Mouse (Mus musculus): ENCODE measurements around the gene Tspoap1. TPM values are rescaled to one million over a fixed set of nuclear protein-coding genes. Genes with fewer than 3 reads are reported as not detected.

Tspoap1 gene
- polyA plus RNA-seq, 1 experiment from 2014 or later = 0.78 TPM

DNA sequence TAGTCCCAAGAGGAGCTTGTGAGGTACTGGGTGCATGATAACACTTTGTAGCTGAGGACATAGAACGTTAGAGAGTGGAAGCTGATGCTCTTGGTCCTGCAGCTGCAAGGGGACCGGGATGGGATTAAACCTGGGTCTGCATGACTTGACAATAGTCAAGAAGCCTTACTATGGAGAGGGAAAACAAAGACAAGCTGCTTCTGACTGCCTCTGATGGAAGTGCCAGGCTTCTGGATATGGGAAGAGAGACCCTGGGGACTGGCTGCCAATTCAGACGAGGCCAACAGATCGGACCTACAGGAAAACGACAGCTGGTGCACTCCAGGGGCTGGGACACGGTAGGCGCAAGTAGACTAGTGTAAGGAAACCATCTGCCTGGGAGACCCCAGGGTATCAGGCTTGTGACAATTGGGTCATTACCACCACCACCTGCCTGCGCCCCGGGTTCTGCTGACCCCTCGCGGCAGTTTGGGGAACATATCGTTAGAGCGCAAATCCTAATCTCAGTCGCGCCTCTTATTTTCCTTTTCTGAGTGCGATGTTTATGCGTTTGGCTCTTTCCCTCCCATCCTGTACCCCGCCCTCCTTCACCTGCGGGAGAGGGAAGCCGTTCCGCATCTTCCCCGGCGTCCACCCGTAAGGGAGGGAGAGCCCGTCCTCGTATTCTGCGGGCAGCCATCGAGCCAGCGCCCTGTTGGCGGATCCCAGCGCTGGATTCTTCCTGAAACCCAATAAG is 56.5 kb downstream of the Tspoap1 start:
- 3% methylated on average over 31 of the region's 31 CpGs for WGBS

DNA sequence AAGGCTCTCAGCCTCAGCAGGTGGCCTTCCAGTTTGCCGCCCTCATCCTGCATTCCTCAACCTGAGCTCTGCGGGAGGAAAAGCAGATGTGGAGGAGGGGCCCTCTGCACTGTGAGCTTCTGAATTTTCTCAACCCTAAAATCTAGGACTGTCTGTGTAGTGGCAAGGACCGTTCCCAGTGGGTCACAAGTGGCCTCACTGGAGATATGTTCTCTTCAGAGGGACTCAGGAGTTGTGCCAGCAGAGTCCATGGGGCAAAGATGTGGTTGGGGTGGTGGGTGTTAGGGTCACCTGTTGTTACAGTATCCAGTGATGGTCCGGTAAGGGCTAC is 57.1 kb downstream of the Tspoap1 start:
- Histone ChIP-seq H3K36me3 (no peaks in the 10 kb centered on the region), H3K9me3 (replicated peaks) (no peaks in the 10 kb centered on the region), H3K4me2 (peak overlapping the region; percentile 80), H3K9ac (peak overlapping the region; percentile 31; the same call in 1 of the 2 replicates), H3K4me3 (peak overlapping the region; percentile 50), H3K4me1 (replicated peaks) (0 out of 2 replicates have a peak, but pooled peaks cover 5% of the 10 kb centered on the region), H3K27ac (ENCODE audit: poor library complexity, severe bottlenecking) (no peak overlapping the region), H3K27me3 (replicated peaks) (peaks cover 54% of the 10 kb centered on the region)
- 25% methylated on average over 4 of the region's 4 CpGs for WGBS
- ATAC-seq (ENCODE audit: insufficient number of reproducible peaks, low FRiP score) = no peak

More for the DNA sequence above, 56.5 kb downstream of the Tspoap1 start:
- peak overlapping the region; percentile 31; the same call in 1 of the 2 replicates for H3K9ac ChIP-seq
- no peaks in the 10 kb centered on the region for H3K9me3 ChIP-seq (replicated peaks)
- 0 out of 2 replicates have a peak, but pooled peaks cover 5% of the 10 kb centered on the region for H3K4me1 ChIP-seq (replicated peaks)
- peak overlapping the region; percentile 80 for H3K4me2 ChIP-seq
- no peaks in the 10 kb centered on the region for H3K36me3 ChIP-seq
- peak overlapping the region; percentile 50 for H3K4me3 ChIP-seq
- ATAC-seq (ENCODE audit: insufficient number of reproducible peaks, low FRiP score) = no peak
- H3K27ac ChIP-seq (ENCODE audit: poor library complexity, severe bottlenecking) = no peak overlapping the region
- H3K27me3 ChIP-seq (replicated peaks) = peaks cover 51% of the 10 kb centered on the region

GRCm38 (mm10) chr11:87821502-87821901 is 61.2 kb downstream of the Tspoap1 start:
- WGBS = 65% methylated on average over 5 of the region's 5 CpGs
- Histone ChIP-seq H3K4me1 (replicated peaks) (0 out of 2 replicates have a peak, but pooled peaks cover 5% of the 10 kb centered on the region), H3K4me2 (no peak overlapping the region), H3K4me3 (no peak overlapping the region), H3K27ac (ENCODE audit: poor library complexity, severe bottlenecking) (no peak overlapping the region), H3K36me3 (no peaks in the 10 kb centered on the region), H3K9ac (no peak overlapping the region), H3K27me3 (replicated peaks) (peaks cover 58% of the 10 kb centered on the region), H3K9me3 (replicated peaks) (no peaks in the 10 kb centered on the region)
- no peak for ATAC-seq (ENCODE audit: insufficient number of reproducible peaks, low FRiP score)

GRCm38 (mm10) chr11:87828239-87828900 is 68.0 kb downstream of the Tspoap1 start, which contains the start of gene Lpo:
TSS of gene Lpo (minus strand) at chr11:87828289.
- Histone ChIP-seq H3K4me2 (no peak within 1 kb of the TSS), H3K9me3 (replicated peaks) (no peaks in the 10 kb centered on the region), H3K9ac (no peak within 1 kb of the TSS), H3K27me3 (replicated peaks) (peaks cover 39% of the 10 kb centered on the region), H3K4me3 (no peak within 1 kb of the TSS), H3K4me1 (replicated peaks) (no peaks in the 10 kb centered on the region), H3K36me3 (no peaks in the 10 kb centered on the region), H3K27ac (ENCODE audit: poor library complexity, severe bottlenecking) (no peak within 1 kb of the TSS)
- ATAC-seq (ENCODE audit: insufficient number of reproducible peaks, low FRiP score) = no peak
- 65% methylated on average over 10 of the region's 10 CpGs for WGBS

MicroRNAs encoded within 50 kb of the gene (microRNA counts, 519-probe panel; counts per million panel counts)
- 5,791 counts per million, percentile 75 among the panel's probes with 10 or more counts for microRNA mmu-miR-142-3p
- 3,767 counts per million, percentile 27 among the panel's probes with 10 or more counts for microRNA mmu-miR-142-5p

Small RNA genes within 50 kb of the gene (microRNA-seq; reads per million reads assigned to microRNA genes)
- not detected for gene Mir142
- gene Mir142b = not detected

Other genes with a start within 250 kb of the Tspoap1 start
- not detected in 2 replicates for gene Gm11492, start 193.9 kb upstream of the Tspoap1 start, polyA plus RNA-seq (2016; fragmentation: Nextera tagmentation; extraction: Ambion mirVana)
- 10.5 and 11.6 TPM in 2 replicates for gene Sept4, start 191.6 kb upstream of the Tspoap1 start, polyA plus RNA-seq (2016; fragmentation: Nextera tagmentation; extraction: Ambion mirVana)
- 21.9 and 27.3 TPM in 2 replicates for gene Mtmr4, start 168.4 kb upstream of the Tspoap1 start, polyA plus RNA-seq (2016; fragmentation: Nextera tagmentation; extraction: Ambion mirVana)
- gene Hsf5, start 143.4 kb upstream of the Tspoap1 start, polyA plus RNA-seq (2016; fragmentation: Nextera tagmentation; extraction: Ambion mirVana) = 0.13 and 0.15 TPM in 2 replicates
- gene Rnf43, start 97.8 kb upstream of the Tspoap1 start, polyA plus RNA-seq (2016; fragmentation: Nextera tagmentation; extraction: Ambion mirVana) = 1.4 and 1.9 TPM in 2 replicates
- gene Supt4a, start 23.0 kb upstream of the Tspoap1 start, polyA plus RNA-seq (2016; fragmentation: Nextera tagmentation; extraction: Ambion mirVana) = 99.6 and 101 TPM in 2 replicates
- gene Mpo, start 33.0 kb downstream of the Tspoap1 start, polyA plus RNA-seq (2016; fragmentation: Nextera tagmentation; extraction: Ambion mirVana) = 2.8 and 6.7 TPM in 2 replicates
- gene Lpo, start 67.7 kb downstream of the Tspoap1 start, polyA plus RNA-seq (2016; fragmentation: Nextera tagmentation; extraction: Ambion mirVana) = not detected in 2 replicates
- gene Mks1, start 92.7 kb downstream of the Tspoap1 start, polyA plus RNA-seq (2016; fragmentation: Nextera tagmentation; extraction: Ambion mirVana) = 8.4 and 8.5 TPM in 2 replicates
- gene Epx, start 115.0 kb downstream of the Tspoap1 start, polyA plus RNA-seq (2016; fragmentation: Nextera tagmentation; extraction: Ambion mirVana) = 0.09 TPM in 1 of 2 replicates, not detected in the other
- not detected in 2 replicates for gene Olfr462, start 131.7 kb downstream of the Tspoap1 start, polyA plus RNA-seq (2016; fragmentation: Nextera tagmentation; extraction: Ambion mirVana)
- not detected in 2 replicates for gene Olfr463, start 136.8 kb downstream of the Tspoap1 start, polyA plus RNA-seq (2016; fragmentation: Nextera tagmentation; extraction: Ambion mirVana)
- gene Olfr464, start 160.4 kb downstream of the Tspoap1 start, polyA plus RNA-seq (2016; fragmentation: Nextera tagmentation; extraction: Ambion mirVana) = not detected in 2 replicates
- gene Dynll2, start 227.0 kb downstream of the Tspoap1 start, polyA plus RNA-seq (2016; fragmentation: Nextera tagmentation; extraction: Ambion mirVana) = 21.4 and 22.5 TPM in 2 replicates